Mouse (Mus musculus) hindbrain, embryonic 15.5 days (tissue): ENCODE measurements at regions not wholly inside any gene's neighbourhood (a gene's known extent, or its start where the extent isn't known, plus 50 kb on each side); places are given as distances from the start of the nearest gene placed in this dataset.

ENCODE experiments used
- ATAC-seq: fragments of 200-750 bp; cut with Nextera tagmentation; 2 replicates; pipeline ENCODE4 v1.8.0; 2017; ENCODE audit warnings: low read depth, moderate number of reproducible peaks, moderate TSS enrichment; ENCODE audit not compliant: low FRiP score
- H3K27ac ChIP-seq: fragments of 300-500 bp; sonication (generic); replicated peaks from 2 replicates; pipeline ENCODE4 v1.5.1; 2015; ENCODE audit warnings: mild to moderate bottlenecking, inconsistent platforms
- H3K27me3 ChIP-seq: fragments of 300-500 bp; sonication (generic); 2 replicates; pipeline ENCODE4 v1.6.1; 2015; ENCODE audit warnings: control low read depth, inconsistent platforms
- H3K36me3 ChIP-seq: fragments of 300-500 bp; sonication (generic); 2 replicates; pipeline ENCODE4 v1.6.1; 2015; ENCODE audit warnings: control low read depth, inconsistent platforms
- H3K4me1 ChIP-seq: fragments of 300-500 bp; sonication (generic); replicated peaks from 2 replicates; pipeline ENCODE4 v1.6.1; 2015; ENCODE audit warnings: control low read depth, inconsistent platforms
- H3K4me2 ChIP-seq: fragments of 300-500 bp; sonication (generic); 2 replicates; pipeline ENCODE4 v1.6.1; 2015; ENCODE audit warnings: moderate library complexity, mild to moderate bottlenecking, inconsistent platforms
- H3K4me3 ChIP-seq: fragments of 300-500 bp; sonication (generic); 2 replicates; pipeline ENCODE4 v1.5.1; 2015; ENCODE audit warnings: mild to moderate bottlenecking, inconsistent platforms
- H3K9ac ChIP-seq: fragments of 300-500 bp; sonication (generic); 2 replicates; pipeline ENCODE4 v1.6.1; 2015; ENCODE audit warnings: inconsistent platforms
- H3K9me3 ChIP-seq: fragments of 300-500 bp; sonication (generic); 2 replicates; pipeline ENCODE4 v1.6.1; 2016; ENCODE audit warnings: control low read depth, inconsistent platforms
- WGBS: fragments of 180-500 bp; shearing (Covaris S2); methylation state at CpG from one replicate; pipeline ENCODE4 v1.1.7; 2015; 5-methylcytosine and 5-hydroxymethylcytosine counted together

- Histone ChIP-seq H3K4me2 (no peak overlapping the region), H3K27me3 (no peaks in the 10 kb centered on the region), H3K4me3 (no peak overlapping the region), H3K9ac (no peak overlapping the region), H3K4me1 (peaks cover 18% of the 10 kb centered on the region), H3K36me3 (no peaks in the 10 kb centered on the region), H3K27ac (no peak overlapping the region; the same call in 1 of the 2 replicates), H3K9me3 (no peaks in the 10 kb centered on the region)
- 31% methylated on average over 10 of the region's 10 CpGs for WGBS
- ATAC-seq: peak; percentile 27; the same call in 1 of the 2 replicates
Measured at GRCm38 (mm10) chr9:120703291-120703930, 132.2 kb downstream of the Rpl14 start.

GRCm38 (mm10) chr9:120706562-120707198 is 135.4 kb downstream of the Rpl14 start:
- H3K4me2 ChIP-seq: no peak overlapping the region
- no peak for ATAC-seq
- H3K27ac ChIP-seq: no peak overlapping the region
- no peak overlapping the region for H3K9ac ChIP-seq
- H3K36me3 ChIP-seq: no peaks in the 10 kb centered on the region
- no peaks in the 10 kb centered on the region for H3K9me3 ChIP-seq
- 45% methylated on average over 9 of the region's 9 CpGs for WGBS
- no peaks in the 10 kb centered on the region for H3K27me3 ChIP-seq
- no peak overlapping the region for H3K4me3 ChIP-seq
- peaks cover 22% of the 10 kb centered on the region for H3K4me1 ChIP-seq

- no peak overlapping the region for H3K9ac ChIP-seq
- no peak overlapping the region for H3K27ac ChIP-seq
- no peaks in the 10 kb centered on the region for H3K36me3 ChIP-seq
- peak overlapping the region; percentile 45 for H3K4me2 ChIP-seq
- WGBS: 10% methylated on average over 11 of the region's 11 CpGs
- no peak for ATAC-seq
- H3K4me3 ChIP-seq: no peak overlapping the region
- H3K4me1 ChIP-seq: peaks cover 15% of the 10 kb centered on the region; the same call in 1 of the 2 replicates
- H3K27me3 ChIP-seq: no peaks in the 10 kb centered on the region
- no peaks in the 10 kb centered on the region for H3K9me3 ChIP-seq
Measured at GRCm38 (mm10) chr9:120708507-120708906, 137.3 kb downstream of the Rpl14 start.

- no peak for ATAC-seq
- H3K4me3 ChIP-seq: no peak overlapping the region
- H3K9ac ChIP-seq: no peak overlapping the region
- H3K9me3 ChIP-seq: no peaks in the 10 kb centered on the region
- H3K4me2 ChIP-seq: peak overlapping the region; percentile 45
- no peaks in the 10 kb centered on the region for H3K36me3 ChIP-seq
- no peaks in the 10 kb centered on the region for H3K27me3 ChIP-seq
- 64% methylated on average over 10 of the region's 10 CpGs for WGBS
- H3K27ac ChIP-seq: no peak overlapping the region
- peaks cover 13% of the 10 kb centered on the region; the same call in 1 of the 2 replicates for H3K4me1 ChIP-seq
Measured at GRCm38 (mm10) chr9:120709146-120709655, 138.0 kb downstream of the Rpl14 start.

- no peak overlapping the region for H3K9ac ChIP-seq
- H3K36me3 ChIP-seq: no peaks in the 10 kb centered on the region
- no peaks in the 10 kb centered on the region for H3K9me3 ChIP-seq
- WGBS: 92% methylated on average over 2 of the region's 2 CpGs
- H3K4me3 ChIP-seq: no peak overlapping the region
- no peak overlapping the region for H3K27ac ChIP-seq
- no peak for ATAC-seq
- H3K4me1 ChIP-seq: peaks cover 4% of the 10 kb centered on the region; the same call in 1 of the 2 replicates
- H3K4me2 ChIP-seq: no peak overlapping the region
- no peaks in the 10 kb centered on the region for H3K27me3 ChIP-seq
Measured at GRCm38 (mm10) chr9:120712987-120713386, 141.7 kb downstream of the Rpl14 start.

- Histone ChIP-seq H3K4me3 (no peak overlapping the region), H3K9ac (no peak overlapping the region), H3K4me1 (no peaks in the 10 kb centered on the region), H3K27me3 (no peaks in the 10 kb centered on the region), H3K4me2 (no peak overlapping the region), H3K27ac (no peak overlapping the region), H3K36me3 (no peaks in the 10 kb centered on the region), H3K9me3 (no peaks in the 10 kb centered on the region)
- no peak for ATAC-seq
- WGBS: 80% methylated on average over 7 of the region's 7 CpGs
Measured at GRCm38 (mm10) chr9:120715665-120716121, 144.4 kb downstream of the Rpl14 start.

GRCm38 (mm10) chr9:120718812-120719211 is 147.6 kb downstream of the Rpl14 start:
- no peaks in the 10 kb centered on the region for H3K9me3 ChIP-seq
- no peak for ATAC-seq
- no peak overlapping the region for H3K9ac ChIP-seq
- H3K4me1 ChIP-seq: no peaks in the 10 kb centered on the region
- no peak overlapping the region for H3K4me2 ChIP-seq
- H3K4me3 ChIP-seq: no peak overlapping the region
- H3K27me3 ChIP-seq: no peaks in the 10 kb centered on the region
- WGBS: 89% methylated on average over 3 of the region's 3 CpGs
- H3K27ac ChIP-seq: no peak overlapping the region
- H3K36me3 ChIP-seq: no peaks in the 10 kb centered on the region

- Histone ChIP-seq H3K4me3 (no peak overlapping the region), H3K27ac (no peak overlapping the region), H3K9me3 (no peaks in the 10 kb centered on the region), H3K9ac (no peak overlapping the region), H3K4me1 (no peaks in the 10 kb centered on the region), H3K4me2 (no peak overlapping the region), H3K27me3 (no peaks in the 10 kb centered on the region), H3K36me3 (no peaks in the 10 kb centered on the region)
- WGBS: 90% methylated on average over 9 of the region's 9 CpGs
- ATAC-seq: no peak
Measured at GRCm38 (mm10) chr9:120721451-120722123, 150.3 kb downstream of the Rpl14 start.

- H3K9ac ChIP-seq: no peak overlapping the region
- H3K4me3 ChIP-seq: no peak overlapping the region
- H3K27me3 ChIP-seq: no peaks in the 10 kb centered on the region
- WGBS: 61% methylated on average over 5 of the region's 5 CpGs
- ATAC-seq: no peak
- no peak overlapping the region for H3K4me2 ChIP-seq
- no peaks in the 10 kb centered on the region for H3K9me3 ChIP-seq
- no peaks in the 10 kb centered on the region for H3K36me3 ChIP-seq
- no peaks in the 10 kb centered on the region for H3K4me1 ChIP-seq
- no peak overlapping the region for H3K27ac ChIP-seq
Measured at GRCm38 (mm10) chr9:120723026-120723425, 151.8 kb downstream of the Rpl14 start.

GRCm38 (mm10) chr9:120731952-120732622 is 160.8 kb downstream of the Rpl14 start:
- H3K27ac ChIP-seq: no peak overlapping the region

GRCm38 (mm10) chr9:120732650-120733293 is 161.5 kb downstream of the Rpl14 start:
- no peak overlapping the region for H3K27ac ChIP-seq
- peaks cover 27% of the 10 kb centered on the region for H3K4me1 ChIP-seq
- H3K27me3 ChIP-seq: no peaks in the 10 kb centered on the region
- H3K36me3 ChIP-seq: no peaks in the 10 kb centered on the region
- H3K4me2 ChIP-seq: no peak overlapping the region
- no peak overlapping the region for H3K4me3 ChIP-seq
- H3K9me3 ChIP-seq: no peaks in the 10 kb centered on the region
- 29% methylated on average over 14 of the region's 14 CpGs for WGBS
- H3K9ac ChIP-seq: no peak overlapping the region
- ATAC-seq: peak; percentile 34; the same call in 1 of the 2 replicates

More at GRCm38 (mm10) chr9:120731952-120732622, 160.8 kb downstream of the Rpl14 start:
- Histone ChIP-seq H3K9ac (no peak overlapping the region), H3K4me2 (no peak overlapping the region), H3K27me3 (no peaks in the 10 kb centered on the region), H3K4me1 (peaks cover 27% of the 10 kb centered on the region), H3K9me3 (no peaks in the 10 kb centered on the region), H3K36me3 (no peaks in the 10 kb centered on the region), H3K4me3 (no peak overlapping the region)
- 38% methylated on average over 8 of the region's 8 CpGs for WGBS
- no peak for ATAC-seq
